Comparison of ENCODE assay signal across 10 mouse cellular contexts in genomic region chr4:131722121-131722841, GRCm38 (mm10).
DNase-seq lines count a peak whose midpoint lies in the region; ATAC-seq and TF ChIP-seq lines count a peak whose summit lies in the region.
"Had no signal": no experiment of that assay in that cellular context is flagged by ENCODE, and none has a peak within 500 bp of the region (broad histone marks: within the 10 kb centered on the region; RNA-seq: fewer than 3 reads in every experiment).

No protein-coding gene starts in this region.

- whole genome bisulfite sequencing in limb, embryonic 15.5 days, result 23% methylated on average over 8 of the region's 8 CpGs
- WGBS in limb, embryonic 10.5 days, result 39% methylated on average over 8 of the region's 8 CpGs
- WGBS in midbrain, postnatal 0 days, result 35% methylated on average over 8 of the region's 8 CpGs
- 54% methylated on average over 8 of the region's 8 CpGs for WGBS in forebrain, embryonic 15.5 days

- H3K36me3 ChIP-seq in limb, embryonic 15.5 days, result no peaks in the 10 kb centered on the region
- no peaks in the 10 kb centered on the region for H3K36me3 ChIP-seq in limb, embryonic 10.5 days
- H3K36me3 ChIP-seq in midbrain, postnatal 0 days (ENCODE audit: insufficient read depth, low read length), result no peaks in the 10 kb centered on the region
- no peaks in the 10 kb centered on the region for H3K36me3 ChIP-seq in forebrain, embryonic 15.5 days
- H3K36me3 ChIP-seq: embryonic facial prominence, embryonic 12.5 days; liver, embryonic 15.5 days had no signal

- no peaks in the 10 kb centered on the region for H3K27me3 ChIP-seq in limb, embryonic 15.5 days
- H3K27me3 ChIP-seq in limb, embryonic 10.5 days (ENCODE audit: low read depth, poor library complexity, severe bottlenecking), result no peaks in the 10 kb centered on the region
- H3K27me3 ChIP-seq in midbrain, postnatal 0 days (ENCODE audit: insufficient read depth, low read length), result no peaks in the 10 kb centered on the region
- no peaks in the 10 kb centered on the region for H3K27me3 ChIP-seq in forebrain, embryonic 15.5 days
- H3K27me3 ChIP-seq: embryonic facial prominence, embryonic 12.5 days; liver, embryonic 15.5 days had no signal

- 0 out of 2 replicates have a peak, but pooled peaks cover 3% of the 10 kb centered on the region for H3K4me1 ChIP-seq in limb, embryonic 15.5 days
- H3K4me1 ChIP-seq in limb, embryonic 10.5 days, result peaks cover 13% of the 10 kb centered on the region
- H3K4me1 ChIP-seq in midbrain, postnatal 0 days (ENCODE audit: insufficient read depth, low read length), result no peaks in the 10 kb centered on the region
- H3K4me1 ChIP-seq in forebrain, embryonic 15.5 days, result peaks cover 3% of the 10 kb centered on the region; the same call in 1 of the 2 replicates
- H3K4me1 ChIP-seq: liver, embryonic 15.5 days had no signal

- no peak overlapping the region for H3K4me2 ChIP-seq in limb, embryonic 15.5 days
- H3K4me2 ChIP-seq in midbrain, postnatal 0 days (ENCODE audit: low read depth, low read length, poor library complexity, severe bottlenecking), result no peak overlapping the region
- H3K4me2 ChIP-seq in forebrain, embryonic 15.5 days (replicated peaks), result no peak overlapping the region
- H3K4me2 ChIP-seq: embryonic facial prominence, embryonic 12.5 days; liver, embryonic 15.5 days had no signal

- H3K4me3 ChIP-seq in limb, embryonic 15.5 days, result no peak overlapping the region
- H3K4me3 ChIP-seq in limb, embryonic 10.5 days, result no peak overlapping the region
- no peak overlapping the region for H3K4me3 ChIP-seq in midbrain, postnatal 0 days (ENCODE audit: low read depth, low read length)
- H3K4me3 ChIP-seq in forebrain, embryonic 15.5 days, result no peak overlapping the region
- H3K4me3 ChIP-seq: embryonic facial prominence, embryonic 12.5 days; liver, embryonic 15.5 days had no signal

- H3K9ac ChIP-seq in limb, embryonic 15.5 days, result no peak overlapping the region
- no peak overlapping the region for H3K9ac ChIP-seq in midbrain, postnatal 0 days (replicated peaks; ENCODE audit: low read length, poor library complexity, severe bottlenecking)
- no peak overlapping the region for H3K9ac ChIP-seq in forebrain, embryonic 15.5 days (replicated peaks)
- H3K9ac ChIP-seq: embryonic facial prominence, embryonic 12.5 days; liver, embryonic 15.5 days had no signal

- H3K27ac ChIP-seq in limb, embryonic 15.5 days, result no peak overlapping the region
- H3K27ac ChIP-seq in limb, embryonic 10.5 days, result no peak overlapping the region
- no peak overlapping the region for H3K27ac ChIP-seq in midbrain, postnatal 0 days (ENCODE audit: low read depth, low read length)
- H3K27ac ChIP-seq in forebrain, embryonic 15.5 days (replicated peaks), result no peak overlapping the region
- H3K27ac ChIP-seq: embryonic facial prominence, embryonic 12.5 days; liver, embryonic 15.5 days had no signal

- DNase-seq in limb, embryonic 10.5 days (ENCODE audit: low spot score), result no peak
- DNase-seq in cerebellum, adult 9-11 months, result peak; percentile 20
- DNase-seq in kidney, adult 11 months, result peak; percentile 90
- peak; percentile 32 for DNase-seq in mesoderm, embryonic 11.5 days (ENCODE audit: low read depth, low spot score)
- no peak for DNase-seq in midbrain, postnatal 0 days (ENCODE audit: low spot score)

- TF ChIP-seq CTCF in midbrain, postnatal 0 days (IDR thresholded peaks at IDR 0.05), result no peak

- no peaks in the 10 kb centered on the region for H3K9me3 ChIP-seq in limb, embryonic 15.5 days
- H3K9me3 ChIP-seq in limb, embryonic 10.5 days (replicated peaks), result no peaks in the 10 kb centered on the region
- H3K9me3 ChIP-seq in midbrain, postnatal 0 days (ENCODE audit: low read length), result no peaks in the 10 kb centered on the region
- H3K9me3 ChIP-seq in forebrain, embryonic 15.5 days, result no peaks in the 10 kb centered on the region
- H3K9me3 ChIP-seq: embryonic facial prominence, embryonic 12.5 days; liver, embryonic 15.5 days had no signal

- 0 out of 2 replicates have a peak, but pooled peaks have one; percentile 25 for ATAC-seq in limb, embryonic 15.5 days (ENCODE audit: insufficient number of reproducible peaks, low FRiP score, low TSS enrichment, low read depth)
- no peak for ATAC-seq in midbrain, postnatal 0 days (ENCODE audit: low FRiP score)
- ATAC-seq in inflammation-experienced regulatory T-cells, adult 6 months, result no peak
- no peak for ATAC-seq in forebrain, embryonic 15.5 days (replicated peaks)

Comparison
In these comparisons a context has a peak if more than half of its experiments do, and no peak if none do; other contexts are left out.
1. DNase-seq: peak in cerebellum, adult 9-11 months (single experiment), kidney, adult 11 months (single experiment) and mesoderm, embryonic 11.5 days (single experiment); none in limb, embryonic 10.5 days (single experiment) and midbrain, postnatal 0 days (single experiment).